Mouse (Mus musculus) kidney, postnatal 10 days (tissue): ENCODE data around the gene Smad9.

Experiments
- DNase-seq: peaks from one replicate; pipeline ENCODE4 v3.0.0; 2021; ENCODE audit warnings: mixed read lengths

The Smad9 gene

GRCm38 (mm10) chr3:54813418-54813988, 58.1 kb downstream of the Smad9 start:
- DNase-seq = no peak

GRCm38 (mm10) chr3:54814622-54815021, 59.2 kb downstream of the Smad9 start:
- DNase-seq = peak; percentile 15

- DNase-seq = peak; percentile 72
Observed at GRCm38 (mm10) chr3:54815292-54815691, 59.9 kb downstream of the Smad9 start.

- no peak for DNase-seq
Observed at GRCm38 (mm10) chr3:54822526-54822925, 67.1 kb downstream of the Smad9 start.

- no peak for DNase-seq
Observed at GRCm38 (mm10) chr3:54832491-54832890, 77.1 kb downstream of the Smad9 start.

GRCm38 (mm10) chr3:54835421-54835820, 80.0 kb downstream of the Smad9 start:
- DNase-seq = no peak
